Mouse (Mus musculus) embryonic facial prominence, embryonic 11.5 days (tissue): ENCODE measurements around the gene 2310079G19Rik. TPM values are rescaled to one million over a fixed set of nuclear protein-coding genes. Genes with fewer than 3 reads are reported as not detected.

Experiments used
- ATAC-seq: fragments of 200-750 bp; cut with Nextera tagmentation; replicated peaks from 2 replicates; pipeline ENCODE4 v1.8.0; 2017; ENCODE audit warnings: low read depth; ENCODE audit not compliant: insufficient number of reproducible peaks, low FRiP score, low TSS enrichment
- DNase-seq: peaks from one replicate; pipeline ENCODE4 v3.0.0-alpha.2; 2015; ENCODE audit warnings: low spot score
- H3K27ac ChIP-seq: fragments of 300-500 bp; sonication (generic); replicated peaks from 2 replicates; pipeline ENCODE4 v1.5.1; 2014; ENCODE audit warnings: mild to moderate bottlenecking, low read depth, low read length, control low read depth
- H3K27me3 ChIP-seq: fragments of 300-500 bp; sonication (generic); 2 replicates; pipeline ENCODE4 v1.6.1; 2014; ENCODE audit warnings: mild to moderate bottlenecking, low read length, moderate library complexity, mixed read lengths; ENCODE audit not compliant: control insufficient read depth, insufficient read depth
- H3K36me3 ChIP-seq: fragments of 300-500 bp; sonication (generic); replicated peaks from 2 replicates; pipeline ENCODE4 v1.6.1; 2014; ENCODE audit warnings: low read depth, mild to moderate bottlenecking, low read length, moderate library complexity, mixed read lengths; ENCODE audit not compliant: control insufficient read depth, insufficient read depth
- H3K4me1 ChIP-seq: fragments of 300-500 bp; sonication (generic); 2 replicates; pipeline ENCODE4 v1.6.1; 2014; ENCODE audit warnings: low read length, mixed read lengths; ENCODE audit not compliant: control insufficient read depth, insufficient read depth
- H3K4me2 ChIP-seq: fragments of 300-500 bp; sonication (generic); 2 replicates; pipeline ENCODE4 v1.6.1; 2014; ENCODE audit warnings: low read depth, mild to moderate bottlenecking, control low read depth, low read length, moderate library complexity
- H3K4me3 ChIP-seq: fragments of 300-500 bp; sonication (generic); 2 replicates; pipeline ENCODE4 v1.5.1; 2014; ENCODE audit warnings: low read depth, low read length, control low read depth
- H3K9ac ChIP-seq: fragments of 300-500 bp; sonication (generic); replicated peaks from 2 replicates; pipeline ENCODE4 v1.6.1; 2014; ENCODE audit warnings: mild to moderate bottlenecking, control low read depth, low read length
- H3K9me3 ChIP-seq: fragments of 300-500 bp; sonication (generic); replicated peaks from 2 replicates; pipeline ENCODE4 v1.6.1; 2016; ENCODE audit warnings: mild to moderate bottlenecking, low read length, inconsistent platforms, mixed read lengths; ENCODE audit not compliant: control insufficient read depth
- WGBS: fragments of 180-500 bp; shearing (Covaris S2); extraction: QIAGEN DNeasy Blood & Tissue Kit; methylation state at CpG from one replicate; pipeline ENCODE4 v1.1.7; 2014; 5-methylcytosine and 5-hydroxymethylcytosine counted together
- polyA plus RNA-seq: library from polyadenylated mRNA; unstranded; fragments of >200 nt; fragmentation: Nextera tagmentation; extraction: Ambion mirVana; gene quantifications from 2 replicates; pipeline ENCODE4 v1.2.1, GENCODE M21; 2014

Gene 2310079G19Rik
- polyA plus RNA-seq, 1 experiment from 2014 or later: not detected

GRCm38 (mm10) chr16:88592758-88593157 is 34.7 kb downstream of the 2310079G19Rik start:
- Histone ChIP-seq H3K4me3 (no peak overlapping the region), H3K9me3 (no peaks in the 10 kb centered on the region), H3K4me1 (no peaks in the 10 kb centered on the region), H3K36me3 (no peaks in the 10 kb centered on the region), H3K9ac (no peak overlapping the region), H3K27me3 (no peaks in the 10 kb centered on the region), H3K27ac (no peak overlapping the region), H3K4me2 (no peak overlapping the region)
- ATAC-seq: no peak
- DNase-seq: peak; percentile 48

GRCm38 (mm10) chr16:88583338-88583737 is 44.1 kb downstream of the 2310079G19Rik start:
- Histone ChIP-seq H3K36me3 (no peaks in the 10 kb centered on the region), H3K9ac (no peak overlapping the region), H3K4me1 (no peaks in the 10 kb centered on the region), H3K9me3 (no peaks in the 10 kb centered on the region), H3K4me2 (no peak overlapping the region), H3K4me3 (no peak overlapping the region), H3K27ac (no peak overlapping the region), H3K27me3 (no peaks in the 10 kb centered on the region)
- WGBS: 95% methylated on average over 9 of the region's 9 CpGs
- DNase-seq (no peak), ATAC-seq (no peak)

Other genes with a start within 250 kb of the 2310079G19Rik start
- gene Cldn17, start 120.7 kb downstream of the 2310079G19Rik start, polyA plus RNA-seq: not detected in 2 replicates
- gene Cldn8, start 64.5 kb downstream of the 2310079G19Rik start, polyA plus RNA-seq: 4.5 and 5.3 TPM in 2 replicates
- gene Krtap24-1, start 15.4 kb downstream of the 2310079G19Rik start, polyA plus RNA-seq: not detected in 2 replicates
- gene Krtap26-1, start 20.1 kb upstream of the 2310079G19Rik start, polyA plus RNA-seq: not detected in 2 replicates
- gene Krtap27-1, start 44.0 kb upstream of the 2310079G19Rik start, polyA plus RNA-seq: not detected in 2 replicates
- gene 2310061N02Rik, start 80.3 kb upstream of the 2310079G19Rik start, polyA plus RNA-seq: not detected in 2 replicates
- gene Krtap13-1, start 101.2 kb upstream of the 2310079G19Rik start, polyA plus RNA-seq: not detected in 2 replicates
- not detected in 2 replicates for gene Krtap13, start 124.0 kb upstream of the 2310079G19Rik start, polyA plus RNA-seq
- not detected in 2 replicates for gene 2310034C09Rik, start 131.2 kb upstream of the 2310079G19Rik start, polyA plus RNA-seq
- not detected in 2 replicates for gene 2310057N15Rik, start 146.5 kb upstream of the 2310079G19Rik start, polyA plus RNA-seq
- not detected in 2 replicates for gene Gm5965, start 150.2 kb upstream of the 2310079G19Rik start, polyA plus RNA-seq
- not detected in 2 replicates for gene Gm20741, start 184.6 kb upstream of the 2310079G19Rik start, polyA plus RNA-seq
- not detected in 2 replicates for gene Krtap15, start 192.5 kb upstream of the 2310079G19Rik start, polyA plus RNA-seq
- not detected in 2 replicates for gene Krtap14, start 198.5 kb upstream of the 2310079G19Rik start, polyA plus RNA-seq
- gene Krtap19-1, start 241.7 kb upstream of the 2310079G19Rik start, polyA plus RNA-seq: not detected in 2 replicates
- gene Krtap19-2, start 246.6 kb upstream of the 2310079G19Rik start, polyA plus RNA-seq: not detected in 2 replicates